Mouse (Mus musculus): ENCODE data around the gene Asb18.

- TF ChIP-seq POLR2A (IDR thresholded peaks at IDR 0.05; ENCODE audit: insufficient read depth, low read depth, low read length) (no peak), CTCF (IDR thresholded peaks at IDR 0.05) (no peak), EP300 (IDR thresholded peaks at IDR 0.05; ENCODE audit: insufficient read depth, low read depth, low read length) (no peak)
Observed at GRCm38 (mm10) chr1:89912392-89912791, 102.1 kb downstream of the Asb18 start.

Data from heart, adult 2 months (tissue).